Mouse (Mus musculus): Measurements from ENCODE around the gene Mutyh.

The Mutyh gene

DNA sequence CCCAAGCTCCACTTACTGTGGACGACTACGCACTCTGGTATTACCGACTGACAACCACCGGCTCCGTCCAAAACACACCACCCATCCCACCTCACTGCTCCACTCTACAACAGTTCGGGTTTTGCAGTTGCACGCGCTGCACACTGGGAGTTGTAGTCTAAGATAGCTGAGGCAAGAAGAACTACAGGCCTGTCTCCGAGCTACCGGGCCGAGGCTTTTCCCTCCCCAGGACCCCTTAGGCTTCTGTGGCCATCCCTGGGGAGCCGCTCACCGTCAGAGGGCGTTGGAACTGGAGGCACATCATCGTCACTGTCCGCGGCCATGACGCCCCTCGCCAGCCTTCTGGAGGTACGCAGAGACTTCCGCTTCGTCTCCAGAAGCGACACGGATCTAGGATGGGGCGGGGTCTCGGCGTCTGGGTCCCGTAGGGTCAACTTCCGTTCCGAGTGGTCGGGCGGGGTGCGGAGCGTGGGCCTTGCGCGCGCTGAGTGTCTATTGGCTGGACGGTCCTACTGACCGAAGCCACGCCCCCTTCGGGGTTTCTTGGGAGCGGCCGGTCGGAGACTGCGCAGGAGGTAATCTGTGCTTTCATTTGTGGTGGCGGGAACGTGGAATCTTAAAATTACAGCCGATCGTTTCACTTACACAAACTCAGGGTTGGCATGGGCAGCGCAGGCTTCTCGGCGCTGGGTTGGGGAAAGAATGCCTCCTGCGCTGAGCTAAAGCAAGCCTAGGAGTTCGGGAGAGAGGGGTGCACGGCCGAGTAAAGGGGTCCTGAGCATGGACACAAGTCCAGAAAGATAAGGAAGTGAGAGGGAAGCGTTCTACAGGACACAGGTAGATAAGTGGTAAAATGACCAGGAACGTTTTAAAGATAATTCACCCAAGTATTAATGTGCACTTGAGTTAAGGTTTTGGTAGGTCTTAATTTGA, at the start of gene Mutyh, which contains the start of gene Toe1:
TSS of gene Mutyh (plus strand) at position 527 of the 933 bp plus-strand sequence.
TSS of gene Toe1 (minus strand) at position 444 of the 933 bp plus-strand sequence.
- DNase-seq (ENCODE audit: low spot score in 2 of 2), result peak; percentile 89 to 93

- no peak for DNase-seq (ENCODE audit: low spot score in 2 of 2)
Observed at GRCm38 (mm10) chr4:116761914-116762313, 45.6 kb upstream of the Mutyh start.

DNA sequence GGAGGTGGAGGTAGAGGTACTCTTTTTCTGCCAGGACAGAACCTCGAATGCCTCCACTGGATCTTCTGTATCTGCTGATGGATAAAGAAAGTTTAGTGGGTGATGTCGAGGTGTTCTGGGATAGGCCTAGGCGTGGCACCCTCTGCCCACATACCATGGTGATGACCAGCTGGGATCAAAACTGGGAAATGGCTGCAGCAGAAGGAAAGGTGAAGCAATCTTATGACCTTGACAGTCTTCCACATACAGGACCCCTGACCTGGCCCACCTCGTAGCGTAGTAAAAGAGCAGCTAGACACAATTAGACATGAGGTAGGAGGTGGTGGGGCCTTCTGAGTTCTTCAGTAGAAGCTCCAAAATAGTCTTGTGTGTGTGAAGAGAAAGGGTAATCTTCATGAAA, 43.5 kb upstream of the Mutyh start:
- no peak for DNase-seq (ENCODE audit: low spot score in 2 of 2)

- DNase-seq (ENCODE audit: low spot score in 2 of 2), result no peak
Observed at GRCm38 (mm10) chr4:116768510-116768909, 39.0 kb upstream of the Mutyh start.

- no peak for DNase-seq (ENCODE audit: low spot score in 2 of 2)
Observed at GRCm38 (mm10) chr4:116769060-116769459, 38.5 kb upstream of the Mutyh start.

DNA sequence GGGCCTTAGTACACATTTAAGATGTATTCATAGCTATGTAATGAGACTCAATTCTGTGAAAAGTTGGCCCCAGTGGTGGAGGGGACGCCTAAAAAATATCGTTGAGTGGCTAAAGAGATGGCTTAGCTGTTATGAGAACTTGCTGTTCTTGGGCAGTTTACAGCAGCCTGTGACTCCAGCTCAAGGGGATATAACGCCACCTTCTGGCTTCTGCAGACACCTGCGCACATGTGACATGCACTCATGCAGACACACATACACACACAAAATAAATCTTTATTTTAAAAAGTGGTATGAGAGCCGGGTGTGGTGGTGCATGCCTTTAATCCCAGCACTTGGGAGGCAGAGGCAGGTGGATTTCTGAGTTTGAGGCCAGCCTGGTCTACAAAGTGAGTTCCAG, 31.1 kb upstream of the Mutyh start:
- no peak for DNase-seq (ENCODE audit: low spot score in 2 of 2)

DNA sequence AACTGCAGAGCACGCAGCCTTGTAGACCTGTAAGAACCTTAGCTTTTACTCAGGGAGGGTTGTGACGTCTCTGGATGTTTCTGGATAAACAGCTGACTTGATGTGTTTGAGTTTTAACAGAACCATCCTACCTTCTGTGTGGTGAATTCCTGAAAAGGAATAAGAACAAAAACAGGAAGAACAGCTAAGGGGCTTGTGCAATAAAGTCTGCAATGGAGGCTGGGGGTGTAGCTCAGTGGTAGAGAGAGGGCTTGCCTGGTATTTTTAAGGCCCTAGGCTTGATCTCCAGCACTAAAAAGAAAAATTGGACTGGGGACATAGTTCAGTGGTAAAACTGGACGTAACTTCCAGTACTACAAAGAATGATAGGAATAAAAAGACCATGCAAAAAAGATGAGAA, 30.4 kb upstream of the Mutyh start:
- no peak for DNase-seq (ENCODE audit: low spot score in 2 of 2)

DNA sequence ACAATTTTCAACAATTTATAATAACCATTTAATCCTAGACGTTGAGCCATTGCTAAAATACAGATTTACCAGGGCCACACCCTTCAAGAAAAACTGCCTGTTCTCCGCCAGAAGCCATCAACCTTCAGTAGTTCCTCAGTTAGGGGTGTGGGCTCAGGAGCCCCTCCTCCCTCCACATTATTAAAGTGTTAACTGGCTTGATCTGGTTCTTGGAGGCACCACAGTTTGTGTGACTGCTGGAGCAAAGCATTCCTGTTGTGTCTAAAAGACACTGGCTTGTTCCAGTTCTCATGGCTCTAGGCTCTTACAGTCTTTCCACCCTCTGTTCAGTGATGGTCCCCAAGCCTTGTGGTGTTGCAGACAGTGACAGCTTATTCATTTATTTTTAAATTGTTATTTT, 27.0 kb upstream of the Mutyh start:
- no peak for DNase-seq (ENCODE audit: low spot score in 2 of 2)

GRCm38 (mm10) chr4:116781366-116781765, 26.2 kb upstream of the Mutyh start:
- DNase-seq (ENCODE audit: low spot score in 2 of 2), result no peak

DNA sequence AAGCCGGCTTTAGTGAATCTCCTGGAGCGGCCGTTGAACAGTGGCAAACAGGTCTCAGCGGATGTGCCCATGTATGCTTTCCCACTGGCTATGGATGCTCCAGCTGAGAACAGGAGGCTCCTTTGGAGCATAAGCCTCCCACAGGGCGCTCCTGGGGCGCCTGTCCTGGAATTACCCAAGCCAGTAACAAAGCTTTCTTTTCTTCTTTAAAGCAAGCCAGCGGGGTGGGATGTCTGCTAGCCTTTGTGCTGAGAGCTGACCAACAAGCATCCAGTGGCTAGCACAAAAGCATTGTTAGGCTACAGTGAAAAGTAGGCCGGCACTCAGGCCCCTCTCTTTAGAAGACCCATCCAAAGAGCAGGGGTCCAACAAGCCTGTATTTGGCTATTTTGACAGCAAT, 25.4 kb upstream of the Mutyh start:
- no peak for DNase-seq (ENCODE audit: low spot score in 2 of 2)

GRCm38 (mm10) chr4:116786587-116786986, 20.9 kb upstream of the Mutyh start:
- DNase-seq (ENCODE audit: low spot score in 2 of 2), result no peak

DNA sequence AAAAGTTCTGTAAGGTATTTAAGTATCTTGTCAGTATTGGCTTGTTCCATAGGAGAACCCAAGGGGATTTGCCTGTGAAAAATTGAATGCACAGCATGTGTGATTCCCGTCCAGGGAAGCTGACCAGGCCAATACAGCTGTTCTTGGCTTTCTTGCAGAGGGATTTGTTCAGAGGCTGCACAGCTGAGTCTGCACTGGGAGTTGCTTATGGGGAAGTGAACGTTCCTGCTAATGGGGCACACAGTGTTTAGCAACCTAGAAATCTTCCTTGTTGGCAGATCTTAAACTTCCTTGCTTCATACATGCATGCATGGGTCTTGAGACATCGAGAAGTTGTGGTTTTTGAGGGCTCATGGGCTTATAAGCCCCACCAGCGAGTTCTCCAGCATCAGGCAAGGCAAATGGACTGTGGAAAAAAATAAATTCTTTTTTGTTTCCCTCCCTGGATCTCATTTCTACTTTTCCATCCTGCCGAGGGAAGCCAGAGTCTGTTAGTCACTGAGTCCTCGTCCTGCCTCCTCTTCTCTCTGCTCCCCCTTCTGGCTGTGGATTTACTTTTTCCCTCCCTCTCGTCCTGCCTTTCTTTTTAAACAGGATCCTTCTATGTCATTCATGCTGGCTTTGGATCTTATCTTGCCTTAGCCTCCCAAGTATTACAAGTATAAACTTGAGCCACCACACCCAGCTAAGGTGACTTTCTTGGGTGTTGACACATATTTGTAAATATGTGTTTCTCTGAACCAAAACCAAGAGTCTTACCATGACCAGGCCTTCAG, 19.4 kb upstream of the Mutyh start:
- no peak for DNase-seq (ENCODE audit: low spot score in 2 of 2)

DNA sequence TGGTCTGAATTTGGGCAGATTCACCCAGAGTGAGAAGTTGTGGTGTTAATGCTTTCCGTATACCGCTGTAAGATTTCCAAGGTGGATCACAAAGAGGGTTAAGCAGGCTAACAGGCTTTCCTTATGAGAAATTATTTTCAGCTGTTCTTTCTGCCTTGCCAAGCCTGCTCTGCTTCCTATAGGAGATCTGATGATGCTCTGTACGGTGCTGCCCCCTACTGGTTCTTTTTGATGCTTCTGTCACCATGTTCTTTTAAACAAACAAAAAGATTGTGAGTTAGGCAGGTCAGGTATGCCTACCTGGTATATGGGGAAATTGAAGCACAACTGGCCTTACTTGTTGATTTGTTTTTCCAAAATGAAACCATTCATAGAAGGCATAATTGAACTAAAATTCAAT, 18.6 kb upstream of the Mutyh start:
- DNase-seq (ENCODE audit: low spot score in 2 of 2), result peak; percentile 82 to 94

GRCm38 (mm10) chr4:116792453-116792852, 15.1 kb upstream of the Mutyh start:
- no peak for DNase-seq (ENCODE audit: low spot score in 2 of 2)

DNA sequence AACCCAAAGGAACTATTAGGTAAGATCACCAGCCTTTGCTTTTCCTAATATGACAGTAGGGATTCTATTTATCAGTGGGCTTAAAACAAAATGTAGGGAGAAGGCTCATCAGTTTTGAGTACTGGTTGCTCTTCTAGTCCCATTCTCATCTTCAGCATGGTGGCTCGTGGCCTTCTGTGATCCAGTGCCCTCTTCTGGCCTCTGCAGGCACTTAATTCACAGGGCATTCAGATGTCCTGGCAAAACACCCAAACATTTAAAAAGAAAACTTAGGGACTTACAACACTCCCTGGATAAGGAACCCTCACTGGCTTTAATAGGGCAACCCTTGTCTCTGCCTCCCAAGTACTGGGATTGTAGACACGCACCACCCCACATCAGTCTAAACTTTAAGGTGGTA, 13.2 kb upstream of the Mutyh start:
- DNase-seq (ENCODE audit: low spot score in 2 of 2), result no peak

DNA sequence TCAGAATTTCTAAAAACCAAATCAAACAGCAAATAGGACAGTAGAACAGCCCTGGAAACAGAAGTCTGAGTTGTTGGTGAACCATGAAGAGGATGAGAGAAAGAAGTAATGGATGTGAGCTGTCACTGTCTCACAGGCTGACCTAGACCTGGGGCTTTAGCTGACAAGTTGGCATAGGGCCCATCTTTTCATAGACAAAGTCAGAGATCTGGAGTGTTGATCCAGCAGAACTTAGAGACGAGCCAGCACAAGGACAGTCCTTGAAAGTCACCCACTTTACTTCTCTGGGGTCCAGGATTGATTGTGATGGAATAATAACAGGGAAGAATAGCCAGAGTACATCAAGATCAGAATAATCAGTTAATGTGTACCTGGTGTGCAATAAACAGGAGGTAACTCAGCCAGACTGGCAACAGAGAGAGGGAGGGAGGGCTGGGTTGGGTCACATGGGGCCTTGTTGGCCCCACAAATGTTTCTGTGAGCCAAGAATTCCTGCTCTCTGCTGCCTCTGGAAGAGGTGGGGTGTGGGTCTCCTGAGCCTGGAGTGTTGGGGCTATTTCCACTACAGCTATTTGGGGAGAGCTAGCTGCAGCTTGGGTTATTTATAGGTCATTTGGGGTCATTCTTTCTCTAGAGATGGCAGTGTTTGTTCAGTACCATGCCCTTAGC, 10.9 kb upstream of the Mutyh start:
- DNase-seq (ENCODE audit: low spot score in 2 of 2), result no peak

DNA sequence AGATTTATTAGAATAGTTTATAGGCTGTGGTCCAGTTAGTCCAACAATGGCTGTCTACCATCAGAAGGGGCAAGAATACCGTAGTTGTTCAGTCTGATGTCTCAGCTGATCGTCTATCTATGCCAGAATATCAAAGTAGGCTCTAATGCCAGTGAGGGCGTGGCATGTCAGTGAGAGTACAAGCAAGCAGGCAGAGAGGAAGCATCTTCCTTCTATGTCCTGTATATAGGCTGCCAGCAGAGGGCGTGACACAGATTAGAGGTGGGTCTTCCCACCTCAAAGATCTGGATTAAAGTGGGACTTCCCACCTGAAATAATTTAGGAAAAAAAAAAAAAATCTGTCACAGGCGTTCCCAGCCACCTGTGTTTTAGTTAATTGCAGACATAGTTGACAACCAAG, 7.6 kb upstream of the Mutyh start:
- DNase-seq (ENCODE audit: low spot score in 2 of 2), result no peak

DNA sequence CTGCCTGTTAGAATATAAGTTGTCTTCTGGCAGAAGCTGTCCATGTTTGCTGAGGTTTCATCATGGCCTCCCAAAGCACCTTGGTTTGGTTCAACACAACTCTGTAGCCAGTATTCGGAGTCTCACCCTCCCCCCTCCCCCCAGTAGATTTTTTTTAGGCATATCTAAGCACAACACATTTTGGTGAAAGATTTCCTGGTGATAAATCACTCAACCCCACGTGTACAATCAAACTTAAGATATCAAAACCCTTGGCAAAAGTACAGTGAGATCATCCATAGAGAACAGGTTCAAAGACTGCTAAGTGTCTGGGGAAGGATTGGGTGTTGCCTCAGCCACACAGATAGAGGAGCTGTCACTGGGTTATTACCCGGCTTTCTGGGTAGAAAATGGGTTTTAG, 3.5 kb downstream of the Mutyh start:
- DNase-seq (ENCODE audit: low spot score in 2 of 2), result no peak

GRCm38 (mm10) chr4:116815276-116815675, 7.8 kb downstream of the Mutyh start:
- DNase-seq (ENCODE audit: low spot score in 2 of 2), result no peak

DNA sequence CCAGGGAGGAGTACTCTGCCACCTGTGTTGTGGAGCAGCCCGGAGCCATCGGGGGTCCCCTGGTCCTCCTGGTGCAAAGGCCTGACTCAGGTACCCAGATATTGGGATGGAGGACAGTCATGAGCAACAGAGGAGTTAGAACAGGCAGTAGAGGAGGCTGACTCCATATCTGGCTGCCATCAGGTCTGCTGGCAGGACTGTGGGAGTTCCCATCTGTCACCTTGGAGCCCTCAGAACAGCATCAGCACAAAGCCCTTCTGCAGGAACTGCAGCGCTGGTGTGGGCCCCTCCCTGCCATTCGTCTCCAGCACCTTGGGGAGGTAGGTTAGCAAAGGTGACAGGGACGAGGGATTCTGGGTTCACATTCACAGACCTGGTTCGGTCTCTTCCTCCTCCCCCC, 10.0 kb downstream of the Mutyh start:
- peak in 1 of 2 experiments; percentile 33 for DNase-seq (ENCODE audit: low spot score in 2 of 2)

DNA sequence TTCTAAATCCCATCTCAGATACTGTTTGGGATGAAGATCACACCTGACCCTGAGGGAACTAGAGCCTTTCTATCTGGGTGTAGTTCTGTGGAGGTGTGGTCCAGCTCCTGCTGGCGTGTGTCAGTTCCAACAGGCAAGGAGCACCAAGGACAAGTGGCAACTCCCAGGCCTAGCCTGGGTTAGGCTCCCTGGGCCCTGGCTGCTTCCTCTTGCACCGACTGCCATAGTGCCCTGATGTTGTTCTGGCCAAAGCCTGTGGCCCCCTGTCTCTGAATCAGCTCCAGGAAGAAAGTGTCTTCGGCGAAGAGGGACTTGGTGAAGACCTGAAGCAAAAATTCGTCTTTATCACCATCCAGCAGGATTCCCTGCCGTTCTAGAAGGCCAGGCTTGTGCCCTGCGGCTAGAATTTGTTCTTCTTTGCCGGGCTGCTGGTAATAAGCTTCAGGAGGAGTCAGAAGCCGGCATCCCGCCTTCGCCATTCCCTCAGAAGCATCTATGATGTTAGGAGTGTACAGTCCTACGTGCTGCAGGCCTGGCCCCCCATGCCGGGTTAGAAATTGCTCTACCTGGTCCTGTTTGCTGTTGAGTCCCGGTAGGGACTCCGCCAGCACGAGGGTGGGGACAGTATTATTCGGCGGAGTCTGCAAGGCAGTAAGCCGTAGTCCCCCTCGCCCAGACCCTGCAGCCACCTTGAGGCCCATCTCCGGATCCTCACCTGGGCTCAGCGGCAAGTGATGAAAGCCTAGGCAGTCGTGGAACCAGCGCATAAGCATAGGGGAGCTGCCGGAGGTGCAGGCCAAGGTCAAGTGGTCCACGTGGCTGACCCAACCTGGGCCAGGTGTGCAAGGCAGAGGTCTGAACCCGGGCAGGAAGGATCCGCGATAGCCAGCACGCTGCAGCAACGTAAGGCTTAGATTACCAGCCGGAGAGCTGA, 12.7 kb downstream of the Mutyh start:
- DNase-seq (ENCODE audit: low spot score in 2 of 2), result no peak
